Mouse (Mus musculus) hindbrain, postnatal 0 days (tissue): ENCODE measurements at regions not wholly inside any gene's neighbourhood (a gene's known extent, or its start where the extent isn't known, plus 50 kb on each side); places are given as distances from the start of the nearest gene placed in this dataset.

Experiments used
- ATAC-seq: fragments of 200-750 bp; cut with Nextera tagmentation; 2 replicates; pipeline ENCODE4 v1.8.0; 2017; ENCODE audit warnings: mild to moderate bottlenecking, moderate TSS enrichment, moderate library complexity
- DNase-seq: peaks from one replicate; pipeline ENCODE4 v3.0.0-alpha.2; 2015; ENCODE audit warnings: low spot score
- H3K27ac ChIP-seq: fragments of 300-500 bp; sonication (generic); 2 replicates; pipeline ENCODE4 v1.5.1; 2014; ENCODE audit warnings: mild to moderate bottlenecking
- H3K27me3 ChIP-seq: fragments of 300-500 bp; sonication (generic); 2 replicates; pipeline ENCODE4 v1.6.1; 2014; ENCODE audit warnings: low read length, mixed read lengths; ENCODE audit not compliant: insufficient read depth
- H3K36me3 ChIP-seq: fragments of 300-500 bp; sonication (generic); 2 replicates; pipeline ENCODE4 v1.6.1; 2014; ENCODE audit warnings: low read length, mixed read lengths; ENCODE audit not compliant: insufficient read depth
- H3K4me1 ChIP-seq: fragments of 300-500 bp; sonication (generic); 2 replicates; pipeline ENCODE4 v1.6.1; 2014; ENCODE audit warnings: antibody characterized with exemption, low read length, mixed read lengths; ENCODE audit not compliant: insufficient read depth
- H3K4me2 ChIP-seq: fragments of 300-500 bp; sonication (generic); 2 replicates; pipeline ENCODE4 v1.6.1; 2014; ENCODE audit warnings: low read depth, mild to moderate bottlenecking, low read length, moderate library complexity, mixed read lengths
- H3K4me3 ChIP-seq: fragments of 300-500 bp; sonication (generic); 2 replicates; pipeline ENCODE4 v1.5.1; 2014; ENCODE audit warnings: low read length
- H3K9ac ChIP-seq: fragments of 300-500 bp; sonication (generic); replicated peaks from 2 replicates; pipeline ENCODE4 v1.6.1; 2014; ENCODE audit warnings: mild to moderate bottlenecking, low read length, moderate library complexity, mixed read lengths
- H3K9me3 ChIP-seq: fragments of 300-500 bp; sonication (generic); 2 replicates; pipeline ENCODE4 v1.6.1; 2016; ENCODE audit warnings: low read length, mixed read lengths
- CTCF ChIP-seq: IDR thresholded peaks from 2 replicates; pipeline ENCODE4 v1.5.1; 2016; ENCODE audit warnings: antibody characterized with exemption, control low read depth, low read depth
- WGBS: fragments of 180-500 bp; shearing (Covaris S2); extraction: QIAGEN DNeasy Blood & Tissue Kit; methylation state at CpG from one replicate; pipeline ENCODE4 v1.1.7; 2014; 5-methylcytosine and 5-hydroxymethylcytosine counted together

GRCm38 (mm10) chr6:51289067-51289725 is 143.3 kb upstream of the Nfe2l3 start:
- WGBS = 54% methylated on average over 6 of the region's 6 CpGs
- H3K27me3 ChIP-seq = no peaks in the 10 kb centered on the region
- H3K9me3 ChIP-seq = no peaks in the 10 kb centered on the region
- no peak for TF ChIP-seq CTCF
- H3K36me3 ChIP-seq = no peaks in the 10 kb centered on the region
- H3K4me2 ChIP-seq = no peak overlapping the region
- no peaks in the 10 kb centered on the region for H3K4me1 ChIP-seq
- no peak for ATAC-seq
- no peak overlapping the region for H3K27ac ChIP-seq
- DNase-seq = peak; percentile 5
- no peak overlapping the region for H3K4me3 ChIP-seq
- H3K9ac ChIP-seq = no peak overlapping the region

- Histone ChIP-seq H3K9me3 (no peaks in the 10 kb centered on the region), H3K27me3 (no peaks in the 10 kb centered on the region)
- 75% methylated on average over 11 of the region's 11 CpGs for WGBS
Observed at GRCm38 (mm10) chr6:51300694-51301417, 131.6 kb upstream of the Nfe2l3 start.

GRCm38 (mm10) chr6:51301831-51302230 is 130.6 kb upstream of the Nfe2l3 start:
- no peak for ATAC-seq
- Histone ChIP-seq H3K4me1 (no peaks in the 10 kb centered on the region), H3K27me3 (no peaks in the 10 kb centered on the region), H3K9ac (no peak overlapping the region), H3K27ac (no peak overlapping the region), H3K4me3 (no peak overlapping the region), H3K4me2 (no peak overlapping the region), H3K36me3 (no peaks in the 10 kb centered on the region), H3K9me3 (no peaks in the 10 kb centered on the region)
- no peak for TF ChIP-seq CTCF
- DNase-seq = no peak
- WGBS = 92% methylated on average over 4 of the region's 4 CpGs

More at GRCm38 (mm10) chr6:51300694-51301417, 131.6 kb upstream of the Nfe2l3 start:
- no peak for DNase-seq
- Histone ChIP-seq H3K4me3 (no peak overlapping the region), H3K4me2 (no peak overlapping the region), H3K9ac (no peak overlapping the region), H3K27ac (no peak overlapping the region), H3K36me3 (no peaks in the 10 kb centered on the region), H3K4me1 (no peaks in the 10 kb centered on the region)
- TF ChIP-seq CTCF = no peak
- ATAC-seq = no peak

- H3K4me1 ChIP-seq = no peaks in the 10 kb centered on the region
- H3K4me3 ChIP-seq = no peak overlapping the region
- WGBS = 96% methylated on average over 7 of the region's 7 CpGs
- DNase-seq = no peak
- no peak overlapping the region for H3K9ac ChIP-seq
- H3K4me2 ChIP-seq = no peak overlapping the region
- no peaks in the 10 kb centered on the region for H3K27me3 ChIP-seq
- H3K36me3 ChIP-seq = no peaks in the 10 kb centered on the region
- H3K27ac ChIP-seq = no peak overlapping the region
- TF ChIP-seq CTCF = no peak
- no peak for ATAC-seq
- no peaks in the 10 kb centered on the region for H3K9me3 ChIP-seq
Observed at GRCm38 (mm10) chr6:51302240-51302639, 130.2 kb upstream of the Nfe2l3 start.

- no peak for ATAC-seq
- H3K4me2 ChIP-seq = no peak overlapping the region
- no peaks in the 10 kb centered on the region for H3K9me3 ChIP-seq
- H3K27ac ChIP-seq = no peak overlapping the region
- no peaks in the 10 kb centered on the region for H3K36me3 ChIP-seq
- no peak overlapping the region for H3K4me3 ChIP-seq
- 63% methylated on average over 2 of the region's 2 CpGs for WGBS
- TF ChIP-seq CTCF = no peak
- no peak overlapping the region for H3K9ac ChIP-seq
- no peaks in the 10 kb centered on the region; the same call in 1 of the 2 replicates for H3K4me1 ChIP-seq
- no peak for DNase-seq
- no peaks in the 10 kb centered on the region for H3K27me3 ChIP-seq
Observed at GRCm38 (mm10) chr6:51318341-51318740, 114.1 kb upstream of the Nfe2l3 start.

GRCm38 (mm10) chr6:51320019-51320418 is 112.5 kb upstream of the Nfe2l3 start:
- Histone ChIP-seq H3K4me3 (no peak overlapping the region), H3K4me2 (no peak overlapping the region), H3K27ac (no peak overlapping the region), H3K4me1 (no peaks in the 10 kb centered on the region; the same call in 1 of the 2 replicates), H3K27me3 (no peaks in the 10 kb centered on the region), H3K36me3 (no peaks in the 10 kb centered on the region), H3K9me3 (no peaks in the 10 kb centered on the region), H3K9ac (no peak overlapping the region)
- no peak for ATAC-seq
- 74% methylated on average over 1 of the region's 1 CpGs for WGBS
- no peak for DNase-seq
- TF ChIP-seq CTCF = no peak
